Mouse (Mus musculus): ENCODE measurements around the gene Agtrap. TPM values are rescaled to one million over a fixed set of nuclear protein-coding genes. Genes with fewer than 3 reads are reported as not detected.

Gene Agtrap
- 6.9 and 8.3 TPM in 2 replicates for polyA plus RNA-seq (2015; fragmentation: Nextera tagmentation; extraction: Ambion mirVana)

DNA sequence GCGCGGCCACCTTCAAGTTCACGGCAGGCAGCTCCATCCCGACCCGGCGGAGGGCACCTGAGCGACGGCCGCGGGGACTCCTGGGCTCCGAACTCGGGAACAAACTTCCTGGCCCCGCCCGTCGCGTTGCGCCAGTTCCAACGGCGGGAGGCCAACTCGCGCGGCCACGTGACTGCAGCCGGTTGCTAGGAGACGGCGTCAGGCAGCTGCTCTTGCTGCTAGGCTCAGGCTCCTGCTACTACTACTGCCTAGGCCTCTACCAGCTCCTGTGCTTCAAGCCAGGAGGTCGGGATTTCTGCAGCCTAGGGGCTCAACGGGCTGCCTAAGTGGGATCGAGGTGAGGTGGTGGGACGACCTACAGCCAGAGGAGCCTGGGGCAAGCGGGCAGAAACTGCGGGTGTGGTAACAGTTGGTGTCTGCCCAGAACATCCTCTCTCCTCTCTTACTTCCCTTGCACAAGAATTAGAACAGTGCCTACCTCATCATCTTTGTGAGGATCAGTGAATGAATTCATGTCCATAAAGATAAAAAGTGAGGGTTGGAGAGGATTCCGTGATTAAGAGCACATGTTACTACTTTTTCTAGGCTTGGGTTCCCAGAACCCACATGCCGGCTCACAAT is at the start of gene Agtrap:
Gene Agtrap, minus strand, starts transcription at position 125 of the 621 bp plus-strand sequence.
- ATAC-seq, result peak; percentile 95

DNA sequence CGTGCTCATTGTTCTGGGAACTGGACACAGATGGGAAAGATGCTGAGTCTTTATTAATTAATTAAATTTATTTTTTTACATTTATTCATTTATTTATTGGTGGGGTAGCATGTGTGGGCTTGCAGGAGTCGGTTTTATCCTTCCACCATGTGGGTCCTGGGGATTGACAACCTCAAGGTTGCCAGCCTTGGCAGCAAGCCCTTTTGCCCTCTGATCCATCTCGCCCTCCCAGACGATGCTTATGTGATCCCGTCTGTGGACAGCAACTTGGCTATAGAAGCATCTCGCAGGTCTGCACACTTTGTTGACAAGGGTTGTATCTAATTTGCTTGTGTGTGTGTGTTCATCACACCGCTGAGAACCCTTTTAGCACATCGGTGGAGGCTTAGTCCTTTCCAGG is 49.7 kb upstream of the Agtrap start:
- Histone ChIP-seq H3K9me3 (replicated peaks) (no peaks in the 10 kb centered on the region), H3K4me1 (peaks cover 15% of the 10 kb centered on the region), H3K4me3 (no peak overlapping the region), H3K27me3 (peaks cover 10% of the 10 kb centered on the region; the same call in 1 of the 2 replicates), H3K36me3 (ENCODE audit: poor library complexity, severe bottlenecking) (0 out of 2 replicates have a peak, but pooled peaks cover 3% of the 10 kb centered on the region), H3K4me2 (no peak overlapping the region), H3K27ac (no peak overlapping the region), H3K9ac (no peak overlapping the region)
- no peak for ATAC-seq
- 61% methylated on average over 8 of the region's 8 CpGs for WGBS

More for the DNA sequence above, at the start of gene Agtrap:
- peaks cover 23% of the 10 kb centered on the region for H3K4me1 ChIP-seq
- H3K9ac ChIP-seq, result peak within 1 kb of the TSS; percentile 69
- peak within 1 kb of the TSS; percentile 52; the same call in 1 of the 2 replicates for H3K27ac ChIP-seq
- no peaks in the 10 kb centered on the region for H3K36me3 ChIP-seq (ENCODE audit: poor library complexity, severe bottlenecking)
- H3K4me2 ChIP-seq, result peak within 1 kb of the TSS; percentile 65
- peak within 1 kb of the TSS; percentile 53 for H3K4me3 ChIP-seq
- H3K27me3 ChIP-seq, result no peaks in the 10 kb centered on the region
- WGBS, result 5% methylated on average over 34 of the region's 34 CpGs
- no peaks in the 10 kb centered on the region for H3K9me3 ChIP-seq (replicated peaks)

DNA sequence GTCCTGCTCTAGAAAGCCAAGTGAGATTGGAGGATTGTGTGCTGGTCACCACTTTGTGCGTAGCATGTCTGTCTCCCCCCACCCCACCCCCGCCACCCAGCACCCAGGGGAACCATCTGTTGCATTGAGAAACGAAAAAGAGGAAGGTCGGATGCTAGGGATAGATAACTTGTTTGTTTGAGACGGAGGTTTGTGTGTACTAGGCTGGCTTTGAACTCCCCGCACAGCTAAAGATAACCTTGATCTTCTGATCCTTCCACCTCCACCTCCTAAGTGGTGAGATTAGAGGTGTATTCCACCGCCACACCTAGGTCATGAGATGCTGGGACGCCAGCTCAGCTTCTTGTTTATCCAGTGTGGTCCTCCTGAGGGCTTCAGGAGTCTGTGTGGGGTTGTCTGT is 47.2 kb upstream of the Agtrap start:
- Histone ChIP-seq H3K27ac (no peak overlapping the region), H3K4me3 (no peak overlapping the region), H3K27me3 (peaks cover 10% of the 10 kb centered on the region; the same call in 1 of the 2 replicates), H3K9me3 (replicated peaks) (no peaks in the 10 kb centered on the region), H3K4me2 (no peak overlapping the region), H3K4me1 (peaks cover 22% of the 10 kb centered on the region), H3K9ac (no peak overlapping the region), H3K36me3 (ENCODE audit: poor library complexity, severe bottlenecking) (0 out of 2 replicates have a peak, but pooled peaks cover 3% of the 10 kb centered on the region)
- WGBS, result 89% methylated on average over 8 of the region's 8 CpGs
- ATAC-seq, result no peak

DNA sequence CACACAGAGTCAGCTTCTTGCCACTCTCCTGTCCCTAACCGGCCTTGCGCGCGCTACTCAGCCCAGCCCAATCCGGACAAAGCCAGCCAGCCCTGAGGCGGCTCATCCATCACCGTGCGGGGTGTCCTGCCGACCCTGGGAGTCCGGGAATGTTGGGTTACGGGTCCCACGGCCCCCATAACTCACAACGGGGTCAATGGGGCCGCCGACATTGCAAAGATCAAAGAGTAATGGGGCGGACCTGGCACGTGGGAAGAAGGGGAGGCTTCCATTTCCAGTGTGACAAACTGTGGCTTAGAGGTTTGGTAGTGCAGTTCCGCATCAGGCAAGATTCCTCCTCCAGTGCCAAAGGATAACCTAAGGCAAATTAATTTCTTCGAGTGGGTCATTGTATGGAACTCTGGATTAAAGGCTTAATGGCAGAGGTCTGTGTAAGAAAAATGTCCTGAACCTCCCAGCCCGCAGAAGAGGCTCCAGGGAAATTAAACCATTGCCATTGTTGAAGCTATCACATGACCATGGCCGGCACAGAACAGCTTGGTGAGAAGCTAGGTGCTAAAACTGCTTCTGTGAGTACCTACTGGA is 43.8 kb upstream of the Agtrap start:
- peak overlapping the region; percentile 74 for H3K4me3 ChIP-seq
- WGBS, result under 1% methylated on average over 21 of the region's 21 CpGs
- peaks cover 48% of the 10 kb centered on the region for H3K4me1 ChIP-seq
- H3K9ac ChIP-seq, result peak overlapping the region; percentile 98
- peak overlapping the region; percentile 79 for H3K4me2 ChIP-seq
- peak overlapping the region; percentile 97 for H3K27ac ChIP-seq
- peak; percentile 46 for ATAC-seq
- 0 out of 2 replicates have a peak, but pooled peaks cover 3% of the 10 kb centered on the region for H3K36me3 ChIP-seq (ENCODE audit: poor library complexity, severe bottlenecking)
- H3K9me3 ChIP-seq (replicated peaks), result no peaks in the 10 kb centered on the region
- H3K27me3 ChIP-seq, result peaks cover 4% of the 10 kb centered on the region; the same call in 1 of the 2 replicates

DNA sequence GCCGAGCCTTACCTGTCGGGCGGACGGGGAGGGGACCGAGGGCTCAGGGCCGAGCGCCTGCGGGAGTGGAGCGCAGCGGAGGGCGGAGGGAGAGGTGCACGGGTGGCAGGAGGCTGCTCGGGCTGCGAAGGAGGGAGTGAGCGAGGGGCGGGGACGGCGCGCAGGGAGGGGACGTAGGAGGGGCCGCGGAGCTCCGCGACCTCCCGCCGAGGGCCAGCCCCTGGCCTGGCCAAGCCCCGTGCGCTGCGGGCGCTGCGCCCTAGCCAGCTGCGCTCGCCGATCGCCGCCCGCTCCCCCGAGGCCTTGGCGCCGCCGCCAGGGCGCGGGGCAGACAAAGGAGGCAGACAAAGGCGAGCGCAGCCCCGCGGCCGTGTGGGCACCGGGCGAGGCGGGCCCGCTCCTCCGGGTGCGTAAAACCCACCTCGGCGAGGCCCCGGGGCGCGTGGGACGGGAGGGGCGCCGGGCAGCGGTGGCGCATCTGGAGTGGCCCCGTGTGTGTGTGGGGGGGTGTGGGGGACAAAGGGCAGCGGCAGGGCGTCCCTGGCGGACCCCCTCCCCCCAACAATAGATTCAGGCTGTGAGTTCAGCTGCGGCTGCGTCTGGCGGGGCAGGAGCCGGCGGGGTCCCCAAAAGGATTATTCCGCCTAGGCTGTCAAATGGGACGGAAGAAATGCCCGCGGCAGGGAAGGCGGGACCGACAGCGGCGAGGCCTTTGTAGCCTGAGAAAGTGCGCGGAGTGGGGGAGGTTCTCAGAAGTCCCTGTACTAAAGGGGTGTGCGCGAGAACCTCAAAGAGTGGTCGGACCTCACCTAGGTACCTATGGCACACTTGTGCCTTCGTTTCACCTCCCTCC is 43.0 kb upstream of the Agtrap start, which contains the start of gene Draxin:
Gene Draxin, minus strand, starts transcription at position 138 of the 853 bp plus-strand sequence.
- Histone ChIP-seq H3K9me3 (replicated peaks) (no peaks in the 10 kb centered on the region), H3K27ac (peak within 1 kb of the TSS; percentile 97), H3K36me3 (ENCODE audit: poor library complexity, severe bottlenecking) (0 out of 2 replicates have a peak, but pooled peaks cover 3% of the 10 kb centered on the region), H3K4me2 (peak within 1 kb of the TSS; percentile 79), H3K9ac (peak within 1 kb of the TSS; percentile 98), H3K4me1 (peaks cover 55% of the 10 kb centered on the region), H3K27me3 (peaks cover 4% of the 10 kb centered on the region; the same call in 1 of the 2 replicates), H3K4me3 (peak within 1 kb of the TSS; percentile 74)
- peak; percentile 89 for ATAC-seq
- whole genome bisulfite sequencing, result under 1% methylated on average over 56 of the region's 87 CpGs

DNA sequence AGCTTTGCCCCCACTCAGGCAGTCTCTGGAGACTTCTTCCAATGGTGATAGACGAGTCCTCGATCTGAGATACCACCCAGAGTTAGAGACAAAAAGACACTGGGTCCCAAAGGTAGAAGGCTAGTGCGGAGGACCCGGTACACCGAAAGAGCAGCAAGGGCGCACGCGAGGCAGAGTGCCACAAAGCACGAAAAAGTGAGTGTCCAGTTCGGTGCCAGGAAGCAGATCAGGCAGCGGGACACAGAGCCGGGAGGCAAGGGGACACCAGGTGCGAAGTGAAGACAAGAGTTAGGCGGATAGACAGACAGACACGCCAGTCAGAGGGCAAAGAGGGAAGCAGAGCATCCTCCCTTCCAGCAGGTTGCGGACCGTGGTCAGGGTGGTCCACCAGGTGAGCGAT is 42.3 kb upstream of the Agtrap start, which contains the start of gene Mad2l2:
Gene Mad2l2, plus strand, starts transcription at position 252 of the 400 bp plus-strand sequence.
- H3K4me1 ChIP-seq, result peaks cover 61% of the 10 kb centered on the region
- H3K9me3 ChIP-seq (replicated peaks), result no peaks in the 10 kb centered on the region
- peak within 1 kb of the TSS; percentile 74 for H3K4me3 ChIP-seq
- ATAC-seq, result no peak; the same call in 1 of the 2 replicates
- 0 out of 2 replicates have a peak, but pooled peaks cover 3% of the 10 kb centered on the region for H3K36me3 ChIP-seq (ENCODE audit: poor library complexity, severe bottlenecking)
- under 1% methylated on average over 18 of the region's 18 CpGs for WGBS
- peak within 1 kb of the TSS; percentile 98 for H3K9ac ChIP-seq
- H3K27me3 ChIP-seq, result peaks cover 4% of the 10 kb centered on the region; the same call in 1 of the 2 replicates
- peak within 1 kb of the TSS; percentile 79 for H3K4me2 ChIP-seq
- H3K27ac ChIP-seq, result peak within 1 kb of the TSS; percentile 97

DNA sequence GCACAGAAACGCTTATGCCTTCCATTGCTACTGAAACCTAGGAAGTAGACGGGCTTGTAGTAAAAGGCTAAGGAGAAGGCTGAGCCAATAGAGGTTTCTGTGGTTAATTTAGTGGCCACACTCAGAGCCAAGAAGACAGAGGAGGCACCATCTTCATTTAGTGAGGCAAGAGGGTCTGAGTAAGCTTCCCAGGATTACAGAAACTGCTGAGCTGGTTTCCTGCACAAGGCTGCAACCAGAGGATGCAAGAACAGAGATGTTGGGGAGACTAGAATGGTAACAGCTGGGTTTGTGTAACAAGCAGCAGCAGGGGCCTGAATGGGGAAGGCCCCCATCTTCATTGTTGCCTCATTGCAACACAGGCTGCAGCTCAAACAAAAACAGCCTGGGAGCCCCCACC is 40.8 kb upstream of the Agtrap start:
- Histone ChIP-seq H3K4me2 (peak overlapping the region; percentile 79), H3K27ac (peak overlapping the region; percentile 97), H3K27me3 (peaks cover 4% of the 10 kb centered on the region; the same call in 1 of the 2 replicates), H3K9me3 (replicated peaks) (no peaks in the 10 kb centered on the region), H3K4me1 (peaks cover 76% of the 10 kb centered on the region), H3K36me3 (ENCODE audit: poor library complexity, severe bottlenecking) (0 out of 2 replicates have a peak, but pooled peaks cover 2% of the 10 kb centered on the region), H3K4me3 (peak overlapping the region; percentile 74), H3K9ac (peak overlapping the region; percentile 98)
- 67% methylated on average over 2 of the region's 2 CpGs for WGBS
- no peak for ATAC-seq

DNA sequence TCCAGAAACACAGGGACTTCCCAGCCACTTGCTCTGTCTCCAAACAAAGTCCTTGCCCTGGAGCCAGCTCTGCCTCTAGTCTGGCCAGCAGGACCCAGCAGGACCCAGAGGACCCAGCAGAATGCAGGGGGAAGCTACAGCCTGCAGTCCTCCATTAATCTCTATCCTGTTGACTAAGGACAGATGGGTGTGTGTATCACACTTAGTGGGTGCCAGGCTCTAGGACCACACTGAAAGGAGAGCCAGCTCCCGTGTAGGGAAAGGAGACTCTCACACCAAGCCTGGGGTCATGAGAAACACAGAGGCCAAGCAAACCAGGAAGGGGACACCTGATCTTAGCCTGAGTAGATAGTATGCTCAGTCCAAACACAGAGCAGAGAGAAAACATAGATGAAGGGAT is 40.4 kb upstream of the Agtrap start:
- 69% methylated on average over 1 of the region's 1 CpGs for WGBS
- Histone ChIP-seq H3K4me1 (peaks cover 80% of the 10 kb centered on the region), H3K4me3 (peak overlapping the region; percentile 74), H3K9me3 (replicated peaks) (no peaks in the 10 kb centered on the region), H3K27ac (peak overlapping the region; percentile 97), H3K9ac (peak overlapping the region; percentile 98; the same call in 1 of the 2 replicates), H3K36me3 (ENCODE audit: poor library complexity, severe bottlenecking) (no peaks in the 10 kb centered on the region), H3K27me3 (peaks cover 4% of the 10 kb centered on the region; the same call in 1 of the 2 replicates), H3K4me2 (peak overlapping the region; percentile 79)
- ATAC-seq, result no peak

DNA sequence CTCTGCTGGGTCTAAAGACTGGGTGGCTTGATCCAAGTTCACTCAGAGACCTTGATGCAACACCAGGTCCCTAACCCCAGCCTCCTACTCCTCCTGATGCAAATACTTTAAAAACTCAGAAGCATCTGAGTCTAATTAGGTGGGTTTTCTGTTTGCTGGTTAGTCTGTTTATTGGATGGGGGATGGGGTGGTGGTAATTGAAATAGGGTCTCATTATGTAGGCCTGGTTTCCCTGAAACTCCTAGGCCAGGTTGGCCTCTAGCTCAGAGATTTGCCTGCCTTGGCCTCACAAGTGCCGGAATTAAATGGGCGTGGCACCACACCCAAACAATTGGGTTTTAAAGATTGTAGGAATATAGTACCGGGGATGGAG is 34.8 kb upstream of the Agtrap start:
- Histone ChIP-seq H3K27me3 (no peaks in the 10 kb centered on the region), H3K4me1 (peaks cover 75% of the 10 kb centered on the region)
- 57% methylated on average over 3 of the region's 3 CpGs for WGBS

DNA sequence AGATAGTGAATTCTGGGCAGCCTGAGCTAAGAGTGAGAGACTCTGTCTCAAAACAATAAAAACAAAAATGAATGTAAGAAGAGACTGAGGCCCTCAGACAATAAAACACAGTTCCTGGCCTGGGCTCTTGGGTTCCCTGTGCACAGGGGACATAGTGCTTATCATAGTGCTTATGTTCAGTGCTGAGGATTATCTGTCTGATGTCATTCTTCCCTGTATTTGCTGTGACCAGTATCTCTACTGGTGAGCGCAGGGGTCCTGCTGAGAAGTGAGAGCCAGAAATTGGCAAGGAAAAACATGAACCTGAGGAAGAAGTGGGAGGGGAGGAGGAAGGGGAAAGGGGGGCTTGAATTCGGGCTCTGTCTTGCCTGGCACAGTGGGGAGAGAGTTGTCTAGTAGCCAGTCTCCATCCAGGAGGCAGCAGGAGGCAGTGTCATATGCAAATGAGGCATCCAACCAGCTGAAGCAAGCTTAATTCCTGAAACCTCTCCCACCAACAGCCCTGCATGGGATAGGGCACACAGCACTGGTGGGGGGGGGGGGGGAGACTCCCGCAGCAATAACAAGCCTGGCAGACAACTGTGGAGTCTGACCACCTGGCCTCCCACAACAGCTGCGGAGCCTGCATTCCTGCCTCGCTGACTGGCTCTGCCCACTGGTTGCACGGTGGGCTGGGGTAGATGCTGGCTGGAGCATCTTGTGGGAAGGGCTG is 34.3 kb upstream of the Agtrap start:
- Histone ChIP-seq H3K27me3 (no peaks in the 10 kb centered on the region), H3K9ac (peak overlapping the region; percentile 12; the same call in 1 of the 2 replicates), H3K27ac (peak overlapping the region; percentile 91), H3K9me3 (replicated peaks) (0 out of 2 replicates have a peak, but pooled peaks cover 3% of the 10 kb centered on the region), H3K4me2 (peak overlapping the region; percentile 34), H3K36me3 (ENCODE audit: poor library complexity, severe bottlenecking) (peaks cover 4% of the 10 kb centered on the region; the same call in 1 of the 2 replicates), H3K4me3 (no peak overlapping the region), H3K4me1 (peaks cover 69% of the 10 kb centered on the region)
- ATAC-seq, result peak; percentile 87
- 5% methylated on average over 6 of the region's 6 CpGs for WGBS

More for the DNA sequence above, 34.8 kb upstream of the Agtrap start:
- peak overlapping the region; percentile 91 for H3K27ac ChIP-seq
- no peak for ATAC-seq
- peak overlapping the region; percentile 34; the same call in 1 of the 2 replicates for H3K4me2 ChIP-seq
- H3K9ac ChIP-seq, result no peak overlapping the region
- no peaks in the 10 kb centered on the region for H3K9me3 ChIP-seq (replicated peaks)
- no peak overlapping the region for H3K4me3 ChIP-seq
- H3K36me3 ChIP-seq (ENCODE audit: poor library complexity, severe bottlenecking), result no peaks in the 10 kb centered on the region; the same call in 1 of the 2 replicates

DNA sequence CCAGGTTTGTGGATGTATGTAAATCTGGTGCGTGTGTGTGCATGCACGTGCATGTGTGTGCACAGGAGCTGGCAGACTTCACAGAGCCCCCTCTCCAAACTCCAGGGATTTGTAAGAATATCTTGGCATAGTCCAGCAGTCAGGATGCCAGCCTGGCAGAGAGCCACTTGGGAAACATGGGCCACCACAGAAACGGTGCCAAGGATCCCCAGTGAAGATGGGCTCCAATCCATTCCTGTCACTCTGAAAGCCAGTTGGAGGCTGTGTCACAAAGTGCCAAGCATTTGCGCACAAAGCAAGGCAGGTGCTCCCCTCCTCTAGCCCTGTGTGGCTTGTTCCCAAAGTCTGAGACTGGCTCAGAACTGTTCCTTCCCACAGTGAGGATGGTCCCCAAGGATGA is 33.5 kb upstream of the Agtrap start:
- Histone ChIP-seq H3K9ac (no peak overlapping the region; the same call in 1 of the 2 replicates), H3K36me3 (ENCODE audit: poor library complexity, severe bottlenecking) (peaks cover 7% of the 10 kb centered on the region; the same call in 1 of the 2 replicates), H3K27me3 (no peaks in the 10 kb centered on the region), H3K9me3 (replicated peaks) (0 out of 2 replicates have a peak, but pooled peaks cover 3% of the 10 kb centered on the region), H3K27ac (peak overlapping the region; percentile 91), H3K4me2 (peak overlapping the region; percentile 34), H3K4me3 (no peak overlapping the region), H3K4me1 (peaks cover 61% of the 10 kb centered on the region)
- ATAC-seq, result peak; percentile 64
- 56% methylated on average over 4 of the region's 4 CpGs for WGBS

Measured in forebrain, embryonic 13.5 days (tissue).